In the genomic region with DNA sequence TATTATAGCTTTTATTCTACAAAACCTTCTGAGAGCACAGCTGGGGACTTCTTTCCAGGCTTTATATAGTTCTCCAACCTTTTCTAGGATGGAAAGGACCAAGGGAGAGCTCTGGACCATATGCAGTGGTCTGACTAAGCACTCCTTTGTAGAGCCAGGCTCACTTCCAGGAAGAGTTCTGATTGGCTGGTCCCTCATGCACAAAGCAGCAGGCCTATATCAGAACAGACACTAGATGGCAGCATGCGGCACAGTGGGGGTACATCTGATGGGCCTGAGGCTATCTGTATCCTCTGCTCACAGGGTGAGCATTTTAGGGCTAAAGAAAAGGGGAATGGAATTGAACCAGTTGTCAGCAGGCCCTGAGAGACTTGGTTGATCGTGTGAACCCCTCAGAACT, we compare ENCODE assay signal across 8 mouse cellular contexts. TPM values are rescaled to one million over a fixed set of nuclear protein-coding genes. Genes with fewer than 3 reads are reported as not detected.
DNase-seq lines count a peak whose midpoint lies in the region; ATAC-seq and TF ChIP-seq lines count a peak whose summit lies in the region.

No protein-coding gene starts in this region.

- H3K4me2 ChIP-seq in kidney, embryonic 14.5 days (replicated peaks; ENCODE audit: low read depth, low read length) = no peak overlapping the region
- no peak overlapping the region for H3K4me2 ChIP-seq in limb, embryonic 13.5 days (replicated peaks)
- H3K4me2 ChIP-seq in stomach, postnatal 0 days (replicated peaks; ENCODE audit: low read depth) = no peak overlapping the region

- TF ChIP-seq EP300 in stomach, postnatal 0 days (optimal IDR thresholded peaks at IDR 0.05) = no peak

- H3K4me3 ChIP-seq in kidney, embryonic 14.5 days (ENCODE audit: low read length) = no peak overlapping the region
- no peak overlapping the region for H3K4me3 ChIP-seq in limb, embryonic 13.5 days
- H3K4me3 ChIP-seq in stomach, postnatal 0 days (ENCODE audit: low read depth, low read length) = no peak overlapping the region

- no peaks in the 10 kb centered on the region for H3K36me3 ChIP-seq in kidney, embryonic 14.5 days (ENCODE audit: control insufficient read depth, insufficient read depth, low read length)
- no peaks in the 10 kb centered on the region for H3K36me3 ChIP-seq in limb, embryonic 13.5 days
- H3K36me3 ChIP-seq in stomach, postnatal 0 days (ENCODE audit: control insufficient read depth, insufficient read depth, low read length) = no peaks in the 10 kb centered on the region

- 13% methylated on average over 2 of the region's 2 CpGs for WGBS in kidney, embryonic 14.5 days
- 38% methylated on average over 2 of the region's 2 CpGs for WGBS in limb, embryonic 13.5 days
- 26% methylated on average over 2 of the region's 2 CpGs for WGBS in stomach, postnatal 0 days

- no peaks in the 10 kb centered on the region for H3K27me3 ChIP-seq in kidney, embryonic 14.5 days (ENCODE audit: control insufficient read depth, insufficient read depth, low read length)
- H3K27me3 ChIP-seq in limb, embryonic 13.5 days = no peaks in the 10 kb centered on the region
- H3K27me3 ChIP-seq in stomach, postnatal 0 days (ENCODE audit: control insufficient read depth, insufficient read depth, low read length) = no peaks in the 10 kb centered on the region

- H3K9ac ChIP-seq in kidney, embryonic 14.5 days (ENCODE audit: low read depth, low read length) = no peak overlapping the region
- no peak overlapping the region for H3K9ac ChIP-seq in limb, embryonic 13.5 days
- H3K9ac ChIP-seq in stomach, postnatal 0 days (ENCODE audit: low read length) = no peak overlapping the region

- peak; percentile 37 to 47 for DNase-seq in urinary bladder, adult 18-20 months (ENCODE audit: low spot score in 2 of 2)
- no peak for DNase-seq in urinary bladder, adult 2 months (ENCODE audit: low spot score)
- DNase-seq in embryo, embryonic 10 days (ENCODE audit: low spot score) = peak; percentile 90
- peak; percentile 77 for DNase-seq in naive thymus-derived CD4-positive, alpha-beta T cell, adult 2 months (ENCODE audit: low read depth)
- DNase-seq in stomach, postnatal 0 days (ENCODE audit: low spot score) = peak; percentile 54

- H3K9me3 ChIP-seq in kidney, embryonic 14.5 days (ENCODE audit: control insufficient read depth, low read length) = no peaks in the 10 kb centered on the region
- no peaks in the 10 kb centered on the region for H3K9me3 ChIP-seq in limb, embryonic 13.5 days
- no peaks in the 10 kb centered on the region for H3K9me3 ChIP-seq in stomach, postnatal 0 days (ENCODE audit: control insufficient read depth, low read length)

- no peaks in the 10 kb centered on the region for H3K4me1 ChIP-seq in kidney, embryonic 14.5 days (ENCODE audit: control insufficient read depth, insufficient read depth, low read length)
- peaks cover 12% of the 10 kb centered on the region for H3K4me1 ChIP-seq in limb, embryonic 13.5 days
- H3K4me1 ChIP-seq in stomach, postnatal 0 days (replicated peaks; ENCODE audit: control insufficient read depth, insufficient read depth) = no peaks in the 10 kb centered on the region

- no peak overlapping the region for H3K27ac ChIP-seq in kidney, embryonic 14.5 days (ENCODE audit: low read depth, low read length)
- no peak overlapping the region for H3K27ac ChIP-seq in limb, embryonic 13.5 days
- no peak overlapping the region for H3K27ac ChIP-seq in stomach, postnatal 0 days (replicated peaks)

- ATAC-seq in granulocyte monocyte progenitor cell, adult 5-6 weeks (replicated peaks; ENCODE audit: poor library complexity, severe bottlenecking) = peak; percentile 97
- peak; percentile 77 for ATAC-seq in kidney, embryonic 14.5 days (ENCODE audit: low FRiP score, low TSS enrichment)
- ATAC-seq in limb, embryonic 13.5 days (ENCODE audit: low FRiP score, low read depth) = peak; percentile 66; the same call in 1 of the 2 replicates
- ATAC-seq in stomach, postnatal 0 days (ENCODE audit: low FRiP score, low TSS enrichment) = peak; percentile 77; the same call in 1 of the 2 replicates

- peak; percentile 85 for TF ChIP-seq CTCF in stomach, postnatal 0 days (IDR thresholded peaks at IDR 0.05; ENCODE audit: low read depth)

RNA-seq across cellular contexts. Expression of a gene that starts 47.6 kb away (rescaled TPM):
- polyA plus RNA-seq in urinary bladder, adult 2 months (2012; rRNA removed) = not detected in 2 replicates
- not detected in 2 replicates for total RNA-seq in granulocyte monocyte progenitor cell, adult 5-6 weeks (2014; fragmentation: Nextera tagmentation)
- total RNA-seq in granulocyte monocyte progenitor cell, adult 5-6 weeks (2017) = not detected in 2 replicates
- polyA plus RNA-seq in kidney, embryonic 14.5 days (2014; fragmentation: Nextera tagmentation; extraction: Ambion mirVana) = not detected in 2 replicates
- polyA plus RNA-seq in limb, embryonic 13.5 days (2015; fragmentation: Nextera tagmentation; extraction: Ambion mirVana) = not detected in 2 replicates
- not detected in 2 replicates for polyA plus RNA-seq in stomach, postnatal 0 days (2015; fragmentation: Nextera tagmentation; extraction: Ambion mirVana)
